Mouse (Mus musculus) stomach, embryonic 16.5 days (tissue): ENCODE results near the gene Krtdap. TPM values are rescaled to one million over a fixed set of nuclear protein-coding genes. Genes with fewer than 3 reads are reported as not detected.
"Not testable (repeated sequence)": the region's sequence is repeated elsewhere in the genome, so short reads cannot be mapped to it uniquely, and the experiment has no call there.

Source experiments
- ATAC-seq: fragments of 200-750 bp; cut with Nextera tagmentation; 2 replicates; pipeline ENCODE4 v1.8.0; 2017; ENCODE audit warnings: moderate number of reproducible peaks, moderate TSS enrichment; ENCODE audit not compliant: insufficient read depth, low FRiP score
- H3K27ac ChIP-seq: fragments of 300-500 bp; sonication (generic); 2 replicates; pipeline ENCODE4 v1.5.1; 2014; ENCODE audit warnings: low read length
- H3K27me3 ChIP-seq: fragments of 300-500 bp; sonication (generic); 2 replicates; pipeline ENCODE4 v1.6.1; 2014; ENCODE audit warnings: low read length, control low read depth, mixed read lengths; ENCODE audit not compliant: control insufficient read depth, insufficient read depth
- H3K36me3 ChIP-seq: fragments of 300-500 bp; sonication (generic); 2 replicates; pipeline ENCODE4 v1.6.1; 2014; ENCODE audit warnings: low read length; ENCODE audit not compliant: control insufficient read depth, insufficient read depth
- H3K4me1 ChIP-seq: fragments of 300-500 bp; sonication (generic); 2 replicates; pipeline ENCODE4 v1.6.1; 2014; ENCODE audit warnings: low read length, control low read depth, mixed read lengths; ENCODE audit not compliant: control insufficient read depth, insufficient read depth
- H3K4me2 ChIP-seq: fragments of 300-500 bp; sonication (generic); 2 replicates; pipeline ENCODE4 v1.6.1; 2014; ENCODE audit warnings: low read depth, low read length, mixed read lengths
- H3K4me3 ChIP-seq: fragments of 300-500 bp; sonication (generic); replicated peaks from 2 replicates; pipeline ENCODE4 v1.5.1; 2014; ENCODE audit warnings: mild to moderate bottlenecking, low read length
- H3K9ac ChIP-seq: fragments of 300-500 bp; sonication (generic); 2 replicates; pipeline ENCODE4 v1.6.1; 2014; ENCODE audit warnings: low read length
- H3K9me3 ChIP-seq: fragments of 300-500 bp; sonication (generic); replicated peaks from 2 replicates; pipeline ENCODE4 v1.6.1; 2016; ENCODE audit warnings: low read length, control low read depth; ENCODE audit not compliant: control insufficient read depth
- WGBS: fragments of 180-500 bp; shearing (Covaris S2); extraction: QIAGEN DNeasy Blood & Tissue Kit; methylation state at CpG from one replicate; pipeline ENCODE4 v1.1.7; 2014; 5-methylcytosine and 5-hydroxymethylcytosine counted together
- polyA plus RNA-seq: library from polyadenylated mRNA; unstranded; fragments of >200 nt; fragmentation: Nextera tagmentation; extraction: Ambion mirVana; gene quantifications from 2 replicates; pipeline ENCODE4 v1.2.1, GENCODE M21; 2015

Gene Krtdap
- 767 and 1,136 TPM in 2 replicates for polyA plus RNA-seq

- Histone ChIP-seq H3K27ac (peak within 1 kb of the TSS; percentile 60), H3K9ac (peak within 1 kb of the TSS; percentile 40; the same call in 1 of the 2 replicates), H3K4me2 (peak within 1 kb of the TSS; percentile 17; the same call in 1 of the 2 replicates), H3K4me3 (peak within 1 kb of the TSS; percentile 28), H3K9me3 (no peaks in the 10 kb centered on the region), H3K27me3 (no peaks in the 10 kb centered on the region), H3K36me3 (no peaks in the 10 kb centered on the region), H3K4me1 (no peaks in the 10 kb centered on the region)
- 39% methylated on average over 15 of the region's 15 CpGs for WGBS
- peak; percentile 41; the same call in 1 of the 2 replicates for ATAC-seq
Measured at GRCm38 (mm10) chr7:30787377-30788022, at the start of gene Krtdap. Gene Krtdap (plus strand): TSS chr7:30787896.

GRCm38 (mm10) chr7:30742570-30742969 lies 45.1 kb upstream of the Krtdap start:
- 87% methylated on average over 2 of the region's 2 CpGs for WGBS
- H3K36me3 ChIP-seq, H3K4me2 ChIP-seq, H3K4me1 ChIP-seq, H3K27me3 ChIP-seq, H3K4me3 ChIP-seq, H3K27ac ChIP-seq, ATAC-seq, H3K9me3 ChIP-seq, H3K9ac ChIP-seq: not testable (repeated sequence)

- H3K4me2 ChIP-seq, H3K36me3 ChIP-seq, H3K9ac ChIP-seq, H3K4me3 ChIP-seq, H3K4me1 ChIP-seq, H3K27ac ChIP-seq, H3K9me3 ChIP-seq, ATAC-seq, H3K27me3 ChIP-seq: not testable (repeated sequence)
- WGBS = 74% methylated on average over 4 of the region's 4 CpGs
Measured at GRCm38 (mm10) chr7:30743617-30744016, 44.1 kb upstream of the Krtdap start, which contains the start of gene Gapdhs. Gene Gapdhs (minus strand): TSS chr7:30743681.

- no peak overlapping the region for H3K4me3 ChIP-seq
- H3K9ac ChIP-seq = no peak overlapping the region
- H3K36me3 ChIP-seq = 0 out of 2 replicates have a peak, but pooled peaks cover 6% of the 10 kb centered on the region
- WGBS = 26% methylated on average over 4 of the region's 4 CpGs
- no peaks in the 10 kb centered on the region; the same call in 1 of the 2 replicates for H3K9me3 ChIP-seq
- H3K27ac ChIP-seq = no peak overlapping the region
- ATAC-seq = 0 out of 2 replicates have a peak, but pooled peaks have one; percentile 38
- no peaks in the 10 kb centered on the region for H3K4me1 ChIP-seq
- H3K4me2 ChIP-seq = no peak overlapping the region
- H3K27me3 ChIP-seq = no peaks in the 10 kb centered on the region
Measured at GRCm38 (mm10) chr7:30744022-30744598, 43.6 kb upstream of the Krtdap start.

GRCm38 (mm10) chr7:30747525-30748204 lies 40.0 kb upstream of the Krtdap start:
- WGBS = 74% methylated on average over 7 of the region's 7 CpGs
- Histone ChIP-seq H3K9me3 (no peaks in the 10 kb centered on the region; the same call in 1 of the 2 replicates), H3K27ac (peak overlapping the region; percentile 49; the same call in 1 of the 2 replicates), H3K27me3 (no peaks in the 10 kb centered on the region), H3K4me2 (no peak overlapping the region), H3K9ac (no peak overlapping the region), H3K4me3 (no peak overlapping the region), H3K36me3 (no peaks in the 10 kb centered on the region), H3K4me1 (no peaks in the 10 kb centered on the region)
- ATAC-seq = no peak

- H3K27me3 ChIP-seq = no peaks in the 10 kb centered on the region
- peak; percentile 76; the same call in 1 of the 2 replicates for ATAC-seq
- peaks cover 7% of the 10 kb centered on the region; the same call in 1 of the 2 replicates for H3K9me3 ChIP-seq
- no peaks in the 10 kb centered on the region for H3K4me1 ChIP-seq
- 68% methylated on average over 13 of the region's 13 CpGs for WGBS
- no peak overlapping the region for H3K4me3 ChIP-seq
- H3K9ac ChIP-seq = peak overlapping the region; percentile 54; the same call in 1 of the 2 replicates
- H3K4me2 ChIP-seq = no peak overlapping the region
- H3K36me3 ChIP-seq = peaks cover 7% of the 10 kb centered on the region; the same call in 1 of the 2 replicates
- H3K27ac ChIP-seq = peak overlapping the region; percentile 77
Measured at GRCm38 (mm10) chr7:30749824-30750606, 37.7 kb upstream of the Krtdap start.

GRCm38 (mm10) chr7:30751086-30751669 lies 36.5 kb upstream of the Krtdap start, which contains the start of gene Sbsn:
Gene Sbsn (plus strand): TSS chr7:30751471.
- WGBS = 48% methylated on average over 5 of the region's 5 CpGs
- Histone ChIP-seq H3K4me2 (no peak within 1 kb of the TSS), H3K4me1 (no peaks in the 10 kb centered on the region), H3K4me3 (no peak within 1 kb of the TSS), H3K36me3 (peaks cover 8% of the 10 kb centered on the region; the same call in 1 of the 2 replicates), H3K9me3 (peaks cover 9% of the 10 kb centered on the region; the same call in 1 of the 2 replicates), H3K27ac (peak within 1 kb of the TSS; percentile 77), H3K27me3 (no peaks in the 10 kb centered on the region), H3K9ac (peak within 1 kb of the TSS; percentile 54; the same call in 1 of the 2 replicates)
- ATAC-seq = peak; percentile 35; the same call in 1 of the 2 replicates

GRCm38 (mm10) chr7:30757001-30757400 lies 30.7 kb upstream of the Krtdap start:
- Histone ChIP-seq H3K27ac (no peak overlapping the region), H3K27me3 (no peaks in the 10 kb centered on the region), H3K36me3 (peaks cover 8% of the 10 kb centered on the region; the same call in 1 of the 2 replicates), H3K9me3 (peaks cover 9% of the 10 kb centered on the region; the same call in 1 of the 2 replicates), H3K4me2 (no peak overlapping the region), H3K4me1 (0 out of 2 replicates have a peak, but pooled peaks cover 3% of the 10 kb centered on the region), H3K4me3 (no peak overlapping the region), H3K9ac (no peak overlapping the region)
- no peak for ATAC-seq
- WGBS = 73% methylated on average over 3 of the region's 3 CpGs
